In the genomic region with DNA sequence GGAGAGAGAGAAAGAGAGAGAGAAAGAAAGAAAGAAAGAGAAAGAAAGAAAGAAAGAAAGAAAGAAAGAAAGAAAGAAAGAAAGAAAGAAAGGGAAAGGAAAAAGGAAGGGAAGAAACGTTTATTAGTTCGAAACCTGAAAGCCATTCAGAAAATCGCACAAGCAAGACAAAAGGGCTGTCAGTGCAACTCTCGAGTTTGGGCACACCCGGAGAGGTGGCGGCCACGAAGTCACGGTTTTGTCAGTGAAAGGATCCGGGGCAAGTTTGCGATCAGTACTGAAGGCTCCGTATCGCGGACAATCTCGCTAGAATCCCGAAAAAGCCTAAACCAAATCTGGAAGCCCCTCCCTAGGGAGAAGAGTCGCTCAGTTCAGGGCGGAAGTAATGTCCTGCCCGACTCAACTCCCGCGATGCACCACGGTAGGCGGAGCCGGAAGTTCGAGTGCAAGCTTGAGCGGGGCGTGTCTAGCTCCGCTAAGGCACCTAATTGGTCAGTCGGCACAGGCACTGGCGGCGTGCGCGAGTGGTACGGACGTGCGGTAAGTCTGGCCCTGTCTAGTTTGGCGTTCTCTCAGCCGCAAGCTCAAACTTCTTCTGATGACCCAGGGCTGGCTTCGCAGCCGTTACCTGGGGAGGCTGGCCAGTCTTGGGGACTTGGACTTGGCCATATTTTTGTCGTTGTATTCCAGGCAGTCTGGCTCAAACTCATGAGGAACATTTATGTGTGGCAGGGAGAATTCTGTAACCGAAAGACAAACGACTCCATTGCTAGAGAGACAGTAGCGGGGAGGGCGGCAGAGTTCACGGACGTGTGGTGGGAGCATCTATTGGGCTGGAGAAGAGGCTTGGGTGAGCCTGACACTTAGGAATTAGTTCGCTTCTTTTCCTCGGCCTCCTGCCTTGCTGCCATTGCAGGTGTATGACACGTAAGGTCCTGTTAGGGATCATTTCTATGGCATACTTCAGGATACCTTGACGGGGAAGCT, we compare ENCODE assay signal across 1 mouse cellular context.
TF ChIP-seq lines count a peak whose summit lies in the region.

A gene (plus strand): TSS at position 465 of the 987 bp plus-strand sequence.

TF ChIP-seq in MEL, 35 proteins besides CTCF, POLR2A, EP300 and RAD21 (continued from another document):
- TF ChIP-seq BHLHE40 (IDR thresholded peaks at IDR 0.05; ENCODE audit: borderline replicate concordance, low read depth, low read length) (no peak), MAFK (IDR thresholded peaks at IDR 0.05; ENCODE audit: borderline replicate concordance, low read depth, low read length) (no peak), JUND (IDR thresholded peaks at IDR 0.05; ENCODE audit: low read depth, low read length) (no peak), GABPA (IDR thresholded peaks at IDR 0.05; ENCODE audit: low read depth, low read length) (no peak), SMC3 (IDR thresholded peaks at IDR 0.05; ENCODE audit: low read depth, low read length) (no peak), MAX (IDR thresholded peaks at IDR 0.05; ENCODE audit: low read length) (peak; percentile 88), MYC (IDR thresholded peaks at IDR 0.05; ENCODE audit: low read depth, low read length) (peak; percentile 78), NELFE (IDR thresholded peaks at IDR 0.05; ENCODE audit: low read depth, low read length) (peak; percentile 99), POLR2AphosphoS5 (IDR thresholded peaks at IDR 0.05; ENCODE audit: borderline replicate concordance, low read depth, low read length) (peak; percentile 72; the same call in 1 of the 2 replicates), TCF12 (IDR thresholded peaks at IDR 0.05; ENCODE audit: low read depth, low read length) (peak; percentile 76), USF2 (IDR thresholded peaks at IDR 0.05; ENCODE audit: borderline replicate concordance in 1 of 2, insufficient read depth in 1 of 2, low read depth in 1 of 2, low read length in 2 of 2) (no peak), MAZ (IDR thresholded peaks at IDR 0.05; ENCODE audit: low read depth, low read length) (no peak; the same call in none of the 2 replicates), ETS1 (IDR thresholded peaks at IDR 0.05; ENCODE audit: low read depth, low read length) (no peak; the same call in 1 of the 2 replicates), SIN3A (IDR thresholded peaks at IDR 0.05; ENCODE audit: low read length) (peak; percentile 95), HCFC1 (IDR thresholded peaks at IDR 0.05; ENCODE audit: low read depth, low read length) (peak; percentile 98), ZC3H11A (IDR thresholded peaks at IDR 0.05; ENCODE audit: low read depth, low read length) (no peak)
